Mouse (Mus musculus) stomach, embryonic 16.5 days (tissue): ENCODE measurements around the gene Cyp2b10. TPM values are rescaled to one million over a fixed set of nuclear protein-coding genes. Genes with fewer than 3 reads are reported as not detected.

Experiments used
- ATAC-seq: fragments of 200-750 bp; cut with Nextera tagmentation; 2 replicates; pipeline ENCODE4 v1.8.0; 2017; ENCODE audit warnings: moderate number of reproducible peaks, moderate TSS enrichment; ENCODE audit not compliant: insufficient read depth, low FRiP score
- H3K27ac ChIP-seq: fragments of 300-500 bp; sonication (generic); 2 replicates; pipeline ENCODE4 v1.5.1; 2014; ENCODE audit warnings: low read length
- H3K27me3 ChIP-seq: fragments of 300-500 bp; sonication (generic); 2 replicates; pipeline ENCODE4 v1.6.1; 2014; ENCODE audit warnings: low read length, control low read depth, mixed read lengths; ENCODE audit not compliant: control insufficient read depth, insufficient read depth
- H3K36me3 ChIP-seq: fragments of 300-500 bp; sonication (generic); 2 replicates; pipeline ENCODE4 v1.6.1; 2014; ENCODE audit warnings: low read length; ENCODE audit not compliant: control insufficient read depth, insufficient read depth
- H3K4me1 ChIP-seq: fragments of 300-500 bp; sonication (generic); 2 replicates; pipeline ENCODE4 v1.6.1; 2014; ENCODE audit warnings: low read length, control low read depth, mixed read lengths; ENCODE audit not compliant: control insufficient read depth, insufficient read depth
- H3K4me2 ChIP-seq: fragments of 300-500 bp; sonication (generic); 2 replicates; pipeline ENCODE4 v1.6.1; 2014; ENCODE audit warnings: low read depth, low read length, mixed read lengths
- H3K4me3 ChIP-seq: fragments of 300-500 bp; sonication (generic); replicated peaks from 2 replicates; pipeline ENCODE4 v1.5.1; 2014; ENCODE audit warnings: mild to moderate bottlenecking, low read length
- H3K9ac ChIP-seq: fragments of 300-500 bp; sonication (generic); 2 replicates; pipeline ENCODE4 v1.6.1; 2014; ENCODE audit warnings: low read length
- H3K9me3 ChIP-seq: fragments of 300-500 bp; sonication (generic); replicated peaks from 2 replicates; pipeline ENCODE4 v1.6.1; 2016; ENCODE audit warnings: low read length, control low read depth; ENCODE audit not compliant: control insufficient read depth
- WGBS: fragments of 180-500 bp; shearing (Covaris S2); extraction: QIAGEN DNeasy Blood & Tissue Kit; methylation state at CpG from one replicate; pipeline ENCODE4 v1.1.7; 2014; 5-methylcytosine and 5-hydroxymethylcytosine counted together
- polyA plus RNA-seq: library from polyadenylated mRNA; unstranded; fragments of >200 nt; fragmentation: Nextera tagmentation; extraction: Ambion mirVana; gene quantifications from 2 replicates; pipeline ENCODE4 v1.2.1, GENCODE M21; 2015

Cyp2b10 gene
- polyA plus RNA-seq: 0.19 and 0.35 TPM in 2 replicates

DNA sequence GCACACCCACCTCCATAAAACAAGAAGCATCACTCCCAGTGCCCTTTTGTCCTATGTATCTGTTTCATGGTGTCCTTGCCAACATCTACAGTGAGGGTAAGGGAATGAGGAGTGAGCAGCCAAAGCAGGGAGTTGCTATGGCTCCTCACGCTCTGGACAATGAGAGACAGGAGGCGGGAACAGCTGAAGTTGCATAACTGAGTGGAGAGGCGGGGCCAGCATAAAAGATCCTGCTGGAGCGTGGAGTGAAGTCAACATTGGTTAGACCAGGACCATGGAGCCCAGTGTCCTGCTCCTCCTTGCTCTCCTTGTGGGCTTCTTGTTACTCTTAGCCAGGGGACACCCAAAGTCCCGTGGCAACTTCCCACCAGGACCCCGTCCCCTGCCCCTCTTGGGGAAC, at the start of gene Cyp2b10:
TSS of gene Cyp2b10 (plus strand) at position 210 of the 400 bp plus-strand sequence.
- no peaks in the 10 kb centered on the region; the same call in 1 of the 2 replicates for H3K9me3 ChIP-seq
- no peaks in the 10 kb centered on the region; the same call in 1 of the 2 replicates for H3K4me1 ChIP-seq
- no peak within 1 kb of the TSS for H3K9ac ChIP-seq
- no peak for ATAC-seq
- WGBS: 76% methylated on average over 6 of the region's 6 CpGs
- no peaks in the 10 kb centered on the region for H3K36me3 ChIP-seq
- no peak within 1 kb of the TSS for H3K4me2 ChIP-seq
- H3K4me3 ChIP-seq: no peak within 1 kb of the TSS
- no peak within 1 kb of the TSS for H3K27ac ChIP-seq
- H3K27me3 ChIP-seq: no peaks in the 10 kb centered on the region

DNA sequence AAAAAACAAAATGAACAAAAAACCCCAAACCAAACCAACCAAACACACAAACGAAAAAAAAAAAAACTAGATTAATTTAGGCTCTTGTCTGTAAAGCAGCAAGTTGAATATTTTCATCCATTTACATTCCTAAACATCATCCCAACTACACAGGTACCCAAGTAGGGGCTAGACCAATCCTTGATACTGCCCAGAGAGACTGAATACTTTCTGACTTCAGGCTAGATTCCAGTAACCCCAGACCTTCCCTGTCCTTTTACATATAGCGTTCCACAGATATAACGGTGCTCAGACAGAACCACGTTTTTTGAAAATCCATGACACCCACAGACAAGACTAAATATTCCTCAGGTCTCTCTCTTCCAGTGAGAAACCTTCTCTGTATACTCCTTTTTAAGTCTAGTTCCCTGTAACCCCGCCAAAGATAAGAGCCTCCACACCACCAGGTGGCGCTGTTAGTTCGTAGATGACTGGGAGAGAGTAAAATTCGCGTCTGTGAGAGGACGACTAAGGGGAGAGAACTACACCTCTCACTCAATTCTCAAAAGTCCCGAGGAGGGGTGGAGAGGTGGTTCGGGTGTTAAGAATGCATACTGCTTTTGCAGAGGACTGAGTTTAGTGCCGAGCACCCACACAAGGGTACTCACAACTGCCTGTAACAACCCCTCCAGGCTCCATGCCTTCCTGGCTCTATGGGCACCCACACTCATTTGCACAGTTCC, 49.5 kb upstream of the Cyp2b10 start:
- peak; percentile 69; the same call in 1 of the 2 replicates for ATAC-seq
- WGBS: 11% methylated on average over 13 of the region's 13 CpGs
- H3K4me1 ChIP-seq: peaks cover 7% of the 10 kb centered on the region
- peak overlapping the region; percentile 54 for H3K4me3 ChIP-seq
- peak overlapping the region; percentile 68 for H3K27ac ChIP-seq
- H3K27me3 ChIP-seq: no peaks in the 10 kb centered on the region
- peak overlapping the region; percentile 74 for H3K9ac ChIP-seq
- H3K36me3 ChIP-seq: no peaks in the 10 kb centered on the region
- peak overlapping the region; percentile 56 for H3K4me2 ChIP-seq
- H3K9me3 ChIP-seq: no peaks in the 10 kb centered on the region

DNA sequence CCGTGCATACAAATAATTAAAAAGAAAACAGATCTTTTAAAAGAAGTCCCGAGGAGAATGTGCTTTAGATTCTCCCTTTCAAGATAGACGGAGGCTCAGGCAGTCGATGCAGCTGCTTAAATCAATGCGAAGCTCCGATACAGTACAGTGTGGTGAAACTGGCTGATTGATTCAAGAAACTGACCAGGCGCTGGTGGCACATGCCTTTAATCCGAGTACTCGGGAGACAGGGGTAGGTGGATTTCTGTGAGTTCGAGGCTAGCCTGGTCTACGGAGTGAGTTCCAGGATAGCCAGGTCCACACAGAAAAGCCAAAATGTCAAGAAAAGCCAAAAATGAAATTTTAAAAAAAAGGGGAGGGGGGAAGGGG, 49.0 kb upstream of the Cyp2b10 start:
- Histone ChIP-seq H3K36me3 (no peaks in the 10 kb centered on the region), H3K4me2 (peak overlapping the region; percentile 56), H3K27ac (peak overlapping the region; percentile 68), H3K4me1 (peaks cover 7% of the 10 kb centered on the region), H3K9ac (peak overlapping the region; percentile 74), H3K27me3 (no peaks in the 10 kb centered on the region), H3K4me3 (peak overlapping the region; percentile 54), H3K9me3 (no peaks in the 10 kb centered on the region)
- WGBS: 25% methylated on average over 11 of the region's 11 CpGs
- ATAC-seq: peak; percentile 59; the same call in 1 of the 2 replicates

DNA sequence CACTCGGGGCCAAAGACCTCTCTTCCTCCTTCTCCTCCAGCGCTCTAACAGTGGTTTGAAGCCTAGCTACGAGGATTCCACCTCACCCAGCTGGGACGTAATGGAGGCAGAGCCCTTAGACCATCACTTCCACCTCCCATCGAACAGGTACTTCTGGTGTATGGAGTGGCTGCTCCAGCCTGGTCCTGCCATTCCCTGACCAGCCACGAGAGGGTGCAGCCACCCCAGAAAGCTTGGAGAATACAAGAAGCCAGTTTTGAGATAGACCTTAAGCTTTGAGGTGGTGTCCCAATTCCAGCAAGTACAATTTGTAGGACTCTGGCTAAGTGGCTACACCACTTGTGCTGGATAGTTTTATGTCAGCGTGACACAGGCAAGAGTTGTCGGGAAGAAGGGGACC, 42.3 kb upstream of the Cyp2b10 start:
- no peaks in the 10 kb centered on the region for H3K4me1 ChIP-seq
- no peak for ATAC-seq
- WGBS: 32% methylated on average over 8 of the region's 8 CpGs
- H3K4me2 ChIP-seq: no peak overlapping the region
- no peak overlapping the region for H3K4me3 ChIP-seq
- H3K9ac ChIP-seq: no peak overlapping the region
- no peak overlapping the region for H3K27ac ChIP-seq
- no peaks in the 10 kb centered on the region for H3K36me3 ChIP-seq
- no peaks in the 10 kb centered on the region for H3K9me3 ChIP-seq
- no peaks in the 10 kb centered on the region for H3K27me3 ChIP-seq

DNA sequence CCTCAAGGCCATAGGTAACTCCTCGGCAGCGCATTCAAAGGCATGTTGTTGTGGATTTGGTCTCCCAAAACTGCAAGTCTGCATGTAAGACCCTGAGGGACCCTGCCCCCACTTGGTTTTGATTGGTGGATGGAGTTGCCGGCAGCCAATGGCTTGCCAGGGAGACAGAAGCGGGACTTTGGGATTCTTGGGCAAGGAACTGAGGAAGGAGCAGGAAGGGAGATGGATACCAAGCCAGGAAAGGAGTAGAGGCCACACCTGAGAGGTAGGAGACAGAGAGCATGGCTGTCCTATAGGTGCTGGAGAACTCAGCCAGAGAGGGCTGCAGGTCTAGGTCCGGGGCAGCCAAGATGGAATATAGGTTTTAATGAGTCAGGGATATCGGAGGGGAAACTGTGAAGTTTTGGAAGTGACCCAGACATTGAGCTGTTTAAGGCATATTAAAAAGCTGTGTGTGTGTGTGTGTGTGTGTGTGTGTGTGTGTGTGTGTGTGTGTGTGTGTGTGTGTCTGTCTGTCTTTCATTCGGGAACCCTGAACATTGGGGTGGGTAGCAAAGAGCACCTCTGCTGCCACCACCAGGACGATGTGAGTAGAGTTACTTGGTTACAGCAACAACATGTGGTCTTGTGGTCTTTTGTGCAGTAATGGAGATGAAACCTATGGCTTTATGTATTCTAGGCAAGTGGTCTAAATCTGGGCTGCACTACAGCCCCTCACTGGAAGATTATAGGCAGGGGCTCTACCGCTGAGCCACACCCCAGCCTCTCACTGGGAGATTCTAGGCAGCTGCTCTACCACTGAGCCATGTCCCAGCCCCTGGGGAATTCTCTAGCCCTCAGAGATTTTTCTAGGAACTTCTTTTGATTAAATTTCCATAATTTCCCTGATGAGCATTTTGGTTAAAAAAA, 37.2 kb upstream of the Cyp2b10 start:
- peak overlapping the region; percentile 21; the same call in 1 of the 2 replicates for H3K4me3 ChIP-seq
- no peaks in the 10 kb centered on the region for H3K4me1 ChIP-seq
- no peaks in the 10 kb centered on the region for H3K9me3 ChIP-seq
- no peak overlapping the region for H3K9ac ChIP-seq
- H3K27ac ChIP-seq: no peak overlapping the region
- 26% methylated on average over 9 of the region's 9 CpGs for WGBS
- no peak for ATAC-seq
- H3K4me2 ChIP-seq: peak overlapping the region; percentile 34
- H3K27me3 ChIP-seq: no peaks in the 10 kb centered on the region
- H3K36me3 ChIP-seq: no peaks in the 10 kb centered on the region

DNA sequence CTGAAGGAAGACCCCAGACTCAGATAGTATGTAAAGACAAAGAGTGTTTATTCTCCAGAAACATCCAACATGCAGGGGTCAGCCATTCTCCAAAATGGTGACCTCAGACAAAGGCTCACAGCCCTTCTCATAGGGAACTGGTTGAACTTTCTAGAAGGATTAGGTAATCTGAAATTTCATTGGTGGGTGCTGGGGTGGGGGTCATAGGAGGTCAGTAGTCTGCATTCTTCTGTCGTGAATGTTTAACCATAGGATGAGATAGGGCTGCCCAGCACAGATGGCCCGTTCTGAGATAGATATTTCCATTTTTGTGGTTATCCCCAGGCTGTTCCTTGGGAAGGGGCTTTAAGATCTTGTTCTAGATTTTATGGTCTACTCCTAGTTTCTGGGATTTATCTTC, 35.1 kb upstream of the Cyp2b10 start:
- no peak overlapping the region for H3K27ac ChIP-seq

DNA sequence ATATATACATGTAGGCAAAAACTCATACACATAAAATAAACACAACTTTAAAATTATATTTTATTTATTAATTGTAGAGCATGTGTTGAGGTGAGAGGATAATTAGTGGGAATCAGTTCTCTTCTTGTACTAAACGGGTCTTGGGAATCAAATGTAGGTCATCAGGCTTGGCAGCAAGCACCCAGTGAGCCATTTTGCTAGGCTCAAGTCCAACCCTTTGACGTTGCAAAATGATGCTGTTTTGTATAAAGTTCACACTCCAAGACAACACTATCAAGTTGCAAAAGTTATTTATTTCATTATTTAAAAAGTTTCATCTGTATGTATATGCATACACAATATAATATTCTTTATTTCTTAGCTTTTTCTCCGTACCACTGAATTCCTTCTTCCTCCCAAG, 33.7 kb upstream of the Cyp2b10 start:
- Histone ChIP-seq H3K9me3 (no peaks in the 10 kb centered on the region), H3K27ac (no peak overlapping the region), H3K4me2 (no peak overlapping the region), H3K9ac (no peak overlapping the region), H3K4me3 (no peak overlapping the region), H3K27me3 (no peaks in the 10 kb centered on the region), H3K36me3 (no peaks in the 10 kb centered on the region), H3K4me1 (no peaks in the 10 kb centered on the region)
- ATAC-seq: no peak
- WGBS: 74% methylated on average over 3 of the region's 3 CpGs

More for the DNA sequence above, 35.1 kb upstream of the Cyp2b10 start:
- Histone ChIP-seq H3K4me3 (no peak overlapping the region), H3K4me1 (no peaks in the 10 kb centered on the region), H3K27me3 (no peaks in the 10 kb centered on the region), H3K4me2 (no peak overlapping the region), H3K9me3 (no peaks in the 10 kb centered on the region), H3K36me3 (no peaks in the 10 kb centered on the region), H3K9ac (no peak overlapping the region)
- ATAC-seq: no peak
- WGBS: 19% methylated on average over 2 of the region's 2 CpGs

DNA sequence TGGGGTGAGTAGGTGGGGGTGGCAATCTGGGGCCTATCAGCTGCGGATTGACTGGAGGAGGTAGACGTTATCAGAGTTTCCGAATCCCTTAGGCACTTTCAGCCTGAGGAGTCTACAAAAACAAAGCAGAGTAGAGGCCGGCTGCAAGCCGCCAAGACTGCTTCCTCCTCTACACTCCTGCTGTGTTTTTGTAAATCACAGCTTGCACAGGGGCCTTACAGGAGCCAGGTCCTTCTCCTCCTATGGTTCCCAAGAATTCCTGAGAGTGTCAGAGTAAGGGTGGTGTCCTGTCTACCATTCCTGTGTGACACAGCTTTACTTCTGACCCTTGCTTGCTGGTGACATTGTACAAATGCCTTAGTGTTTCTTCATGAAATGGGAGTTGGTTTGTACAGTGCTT, 32.6 kb upstream of the Cyp2b10 start:
- Histone ChIP-seq H3K36me3 (no peaks in the 10 kb centered on the region), H3K9me3 (no peaks in the 10 kb centered on the region), H3K4me2 (no peak overlapping the region), H3K4me3 (no peak overlapping the region), H3K27me3 (no peaks in the 10 kb centered on the region), H3K4me1 (no peaks in the 10 kb centered on the region), H3K9ac (no peak overlapping the region), H3K27ac (no peak overlapping the region)
- WGBS: 57% methylated on average over 5 of the region's 5 CpGs
- ATAC-seq: no peak

DNA sequence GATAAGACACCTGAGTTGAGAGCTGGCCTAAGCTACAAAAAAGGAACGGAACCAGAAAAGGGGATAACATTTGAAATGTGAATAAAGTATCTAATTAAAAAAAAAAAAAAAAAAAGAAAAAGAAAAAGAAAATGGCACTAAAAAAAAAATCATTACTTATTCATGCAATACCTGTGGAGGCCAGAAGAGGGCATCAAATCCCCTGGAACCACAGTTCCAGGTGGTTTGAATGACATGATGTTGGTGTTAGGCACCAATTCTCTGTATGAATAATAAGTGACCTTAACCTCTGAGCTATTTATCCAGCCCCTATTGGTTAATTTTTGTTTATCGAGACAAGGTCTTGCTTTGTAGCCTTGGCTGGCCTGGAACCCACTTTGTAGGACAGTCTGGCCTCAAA, 27.6 kb upstream of the Cyp2b10 start:
- Histone ChIP-seq H3K36me3 (no peaks in the 10 kb centered on the region), H3K4me1 (no peaks in the 10 kb centered on the region), H3K4me2 (no peak overlapping the region), H3K9ac (no peak overlapping the region), H3K9me3 (no peaks in the 10 kb centered on the region), H3K27me3 (no peaks in the 10 kb centered on the region), H3K4me3 (no peak overlapping the region), H3K27ac (no peak overlapping the region)
- no peak for ATAC-seq
- 78% methylated on average over 2 of the region's 2 CpGs for WGBS
